Mouse (Mus musculus) adrenal gland (tissue): ENCODE data around the gene Kras.

Source experiments
- intact Hi-C: fragments of 180-260 bp; cut with DNase I; formaldehyde crosslinking; loops from one replicate; pipeline ENCODE4 v1.15.1; 2025
- long read RNA-seq, 2 experiments: library from polyadenylated mRNA; unstranded; transcript quantifications; one replicate each; pipeline ENCODE4 v2.0.0; 2020; ENCODE audit warnings: borderline replicate concordance in 1 of 2; ENCODE audit not compliant: insufficient replicate concordance in 1 of 2

Kras gene
- long read RNA-seq, experiment 1, full-length matches to known transcripts = 8 of 16 reads
- long read RNA-seq, experiment 1, partial matches to known transcripts = 5 of 16 reads
- long read RNA-seq, experiment 1, other reads (novel, unspliced or antisense) = 3 of 16 reads
- long read RNA-seq, experiment 2, full-length matches to known transcripts = 28 of 43 reads
- long read RNA-seq, experiment 2, partial matches to known transcripts = 13 of 43 reads
- long read RNA-seq, experiment 2, other reads (novel, unspliced or antisense) = 2 of 43 reads

DNA sequence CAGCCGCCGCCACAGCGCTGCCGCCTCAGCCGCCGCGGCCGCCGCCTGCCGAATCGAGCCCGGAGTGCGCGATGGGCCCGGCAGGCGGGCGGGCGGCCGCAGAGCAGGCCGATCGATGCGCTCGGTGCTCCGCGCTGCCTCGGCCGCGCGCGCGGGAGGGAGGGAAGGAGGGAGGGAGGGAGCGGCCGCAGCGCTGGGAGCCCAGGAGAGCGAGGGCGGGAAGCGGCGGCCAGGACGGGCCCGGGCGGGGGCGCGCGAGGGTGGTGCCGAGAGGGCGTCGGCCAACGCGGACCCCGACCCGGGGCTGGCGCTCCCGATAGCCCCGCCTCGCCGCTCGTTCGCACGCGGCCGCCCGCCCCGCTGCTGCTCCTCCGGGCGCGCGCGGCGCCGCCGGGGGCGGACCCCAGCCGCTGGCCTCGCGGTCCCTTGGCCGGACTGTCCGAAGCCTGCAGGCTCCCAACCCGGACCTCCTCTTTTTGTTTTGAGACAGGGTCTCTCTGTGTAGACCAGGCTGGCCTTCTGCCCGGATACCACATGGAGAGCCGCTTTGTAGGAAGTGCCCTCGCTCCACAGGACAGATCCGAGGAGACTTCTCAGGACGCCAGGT, at the start of gene Kras:
Gene Kras, minus strand, starts transcription at position 55 of the 607 bp plus-strand sequence.
- intact Hi-C loops = loop anchor here (2.0 kb wide), 1 partner anchor 91 kb away; no protein-coding TSS in a partner anchor

DNA sequence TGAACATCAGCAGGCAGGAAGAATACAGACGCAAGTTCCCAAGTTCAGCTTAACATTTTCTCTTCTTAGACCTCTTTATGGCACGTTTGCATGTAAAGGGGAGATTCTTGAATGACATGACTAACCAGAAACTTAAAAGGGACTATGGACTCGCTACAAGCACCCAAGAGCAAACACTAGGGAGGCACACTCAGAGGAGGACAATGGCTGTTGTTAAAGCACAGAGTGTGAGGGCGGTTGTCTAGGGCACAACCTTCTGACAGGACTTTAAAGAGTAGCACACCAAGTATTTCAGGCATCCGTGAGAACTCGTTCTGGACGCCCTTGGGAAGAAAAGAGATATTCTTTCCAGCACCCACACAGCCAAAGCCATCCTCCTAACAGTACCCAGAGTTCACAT, 47.6 kb upstream of the Kras start:
- intact Hi-C loops = loop anchor here (5.0 kb wide), 1 partner anchor 35 kb away; no protein-coding TSS in a partner anchor

DNA sequence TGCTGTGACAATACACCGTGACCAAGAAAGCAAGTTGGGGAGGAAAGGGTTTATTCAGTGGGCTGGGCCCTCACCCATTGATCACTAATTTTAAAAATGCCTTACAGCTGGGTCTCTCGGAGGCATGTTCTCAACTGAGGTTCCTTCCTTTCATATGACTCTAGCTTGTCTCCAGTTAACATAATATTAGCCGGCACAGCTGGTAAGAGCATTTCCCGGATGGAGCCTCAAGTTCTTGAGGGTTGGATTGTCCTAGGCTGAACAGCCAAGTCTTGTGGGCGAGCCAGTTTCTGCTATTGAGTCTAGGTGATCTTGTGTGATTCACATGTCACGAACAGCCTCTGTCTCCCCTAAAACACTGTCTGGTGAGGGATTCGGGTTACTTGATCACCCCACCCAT, 46.9 kb upstream of the Kras start:
- intact Hi-C loops = loop anchor here (5.0 kb wide), 1 partner anchor 35 kb away; no protein-coding TSS in a partner anchor

DNA sequence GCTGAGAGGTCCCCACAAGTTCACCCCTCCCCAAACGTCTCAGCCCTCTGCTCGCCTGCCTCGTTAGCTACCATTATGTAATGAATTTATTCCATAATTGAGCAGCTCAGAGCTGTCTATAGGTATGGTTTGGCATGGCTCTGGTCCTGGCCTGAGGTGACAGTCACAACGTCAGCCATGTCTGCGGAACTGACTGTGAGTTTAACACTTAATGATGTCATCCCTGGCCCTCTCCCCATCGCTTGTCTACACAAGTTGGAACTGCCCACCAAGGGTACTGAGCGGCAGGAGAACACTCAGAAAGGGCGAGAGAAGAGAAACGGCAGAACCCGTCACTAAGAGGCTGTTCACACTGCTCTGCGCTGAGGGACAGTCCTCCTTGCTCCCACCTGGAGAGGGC, 45.1 kb upstream of the Kras start:
- intact Hi-C loops = loop anchor here (5.0 kb wide), 1 partner anchor 33 kb away; no protein-coding TSS in a partner anchor

DNA sequence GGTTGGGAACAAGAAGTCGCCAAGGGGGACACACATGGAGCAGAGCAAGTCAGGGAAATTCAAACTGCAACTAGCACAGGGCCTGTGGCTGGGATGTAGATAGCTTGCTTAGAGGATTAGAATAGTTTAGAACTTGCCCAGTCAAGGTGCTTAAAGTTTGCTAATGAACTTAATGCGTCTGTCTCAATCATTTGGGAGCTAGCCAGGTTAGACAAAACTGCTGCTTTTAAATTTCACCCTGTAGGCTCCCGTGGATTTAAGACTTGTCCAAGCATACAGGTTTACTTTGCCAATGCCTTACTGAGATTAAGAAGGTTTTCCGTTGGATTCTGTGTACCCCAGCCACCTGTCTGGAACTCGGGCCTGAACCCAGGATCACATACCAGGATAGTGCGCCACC, 43.1 kb upstream of the Kras start:
- intact Hi-C loops = no loop called here

DNA sequence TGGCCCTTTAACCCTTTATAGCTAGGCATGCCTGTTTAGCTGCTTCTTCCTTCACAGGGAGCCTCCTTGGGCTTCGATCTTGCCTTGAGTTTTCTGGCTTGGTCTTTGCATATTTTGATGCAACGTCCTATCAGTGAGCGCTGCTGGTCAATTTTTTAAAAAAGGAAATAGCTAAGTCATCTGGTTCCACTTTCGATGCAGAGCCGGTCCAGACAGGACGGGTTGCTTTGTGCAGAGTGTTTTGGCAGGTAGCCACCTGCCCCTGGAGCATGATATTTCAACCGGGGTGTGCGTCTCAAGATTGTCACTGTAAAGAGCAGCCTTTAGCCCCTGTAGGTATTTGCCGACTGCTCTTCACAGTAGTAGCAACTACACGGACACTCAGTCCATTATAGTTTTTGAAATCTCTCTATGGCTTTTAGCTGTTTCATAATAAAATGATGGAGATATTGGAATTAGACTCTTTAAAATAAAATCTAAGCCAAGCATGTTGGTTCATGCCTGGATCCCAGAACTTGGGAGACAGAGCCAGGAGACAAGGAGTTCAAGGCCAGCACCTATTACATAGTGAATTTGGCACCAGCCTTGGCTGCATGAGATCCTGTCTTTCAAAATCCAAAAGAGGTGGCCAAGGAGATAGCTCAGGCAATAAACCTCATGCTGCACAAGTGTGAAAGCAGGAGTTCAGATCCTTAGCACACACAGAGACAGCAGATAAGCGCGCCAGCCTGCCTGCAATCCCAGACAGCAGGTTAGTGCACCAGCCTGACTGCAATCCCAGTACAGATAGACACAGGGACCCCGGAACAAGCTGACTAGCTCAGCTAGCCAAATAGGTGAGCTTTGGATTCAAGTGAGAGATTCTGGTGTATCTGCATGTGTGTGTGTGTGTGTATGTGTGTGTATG, 41.6 kb upstream of the Kras start:
- intact Hi-C loops = no loop called here

DNA sequence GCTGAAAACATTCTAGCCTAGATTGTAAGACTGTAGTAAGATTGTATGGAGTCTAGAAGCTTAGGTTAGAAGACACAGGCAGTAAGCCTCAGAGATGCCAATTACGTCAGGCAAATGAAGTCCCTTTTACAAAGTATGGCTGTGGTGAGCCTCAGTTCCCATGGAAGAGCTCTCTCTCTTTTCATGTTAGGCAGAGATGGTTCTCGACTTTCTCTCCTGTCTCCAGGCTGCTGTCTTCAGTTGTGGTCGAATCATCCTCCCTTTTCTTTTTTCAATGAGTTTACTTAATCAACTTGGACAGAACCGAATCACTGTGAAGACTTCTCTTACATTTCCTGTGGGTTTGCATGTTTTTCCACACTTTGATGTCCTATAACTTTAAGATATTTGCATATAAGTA, 35.6 kb upstream of the Kras start:
- intact Hi-C loops = no loop called here

DNA sequence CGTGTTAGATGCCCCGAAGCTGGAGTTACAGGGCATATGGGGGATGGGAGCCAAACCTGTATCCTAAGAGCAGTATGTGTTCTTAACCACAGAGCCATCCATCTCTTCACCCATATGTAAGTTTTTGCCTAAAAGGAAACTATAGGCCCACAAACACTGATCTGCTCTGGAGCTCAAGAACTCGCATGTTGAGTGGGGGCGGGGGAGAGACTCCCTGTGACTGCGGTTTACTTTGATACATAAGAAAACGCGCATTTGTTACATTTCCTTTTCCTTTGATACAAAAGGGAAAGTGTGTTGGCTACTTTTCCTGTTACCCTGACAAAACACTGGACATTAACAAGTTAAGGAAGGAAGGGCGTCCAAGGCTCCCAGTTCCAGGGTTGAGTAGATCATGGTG, 34.2 kb upstream of the Kras start:
- intact Hi-C loops = no loop called here

DNA sequence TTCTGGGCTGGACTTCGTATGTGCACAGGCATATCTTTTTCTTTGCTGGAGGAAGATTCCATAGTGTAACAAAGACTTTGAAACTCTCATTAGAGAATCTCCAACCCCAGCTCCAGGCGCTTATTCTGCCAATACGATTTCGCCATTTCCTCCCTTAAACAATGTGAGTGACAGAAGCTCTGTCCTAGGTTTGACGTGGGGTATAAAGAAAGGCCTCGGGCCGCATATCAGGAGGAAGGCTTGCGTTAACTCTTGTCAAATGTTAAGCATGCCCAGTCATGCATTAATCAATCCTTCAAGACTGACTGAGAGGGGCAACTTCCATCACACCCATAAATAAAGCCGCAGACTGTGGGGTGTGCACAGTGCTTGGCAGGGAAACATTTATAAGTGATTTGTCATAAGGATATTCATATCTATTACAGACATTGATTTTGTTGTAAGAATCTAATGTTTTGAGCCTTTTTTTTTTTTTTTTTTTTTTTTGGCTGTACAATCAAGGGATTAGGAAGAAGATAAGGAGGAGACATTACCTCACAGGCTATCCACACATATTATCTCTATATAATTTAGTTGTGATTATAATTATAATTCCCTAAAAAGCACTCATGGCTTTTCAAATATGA, 27.2 kb upstream of the Kras start:
- intact Hi-C loops = no loop called here

DNA sequence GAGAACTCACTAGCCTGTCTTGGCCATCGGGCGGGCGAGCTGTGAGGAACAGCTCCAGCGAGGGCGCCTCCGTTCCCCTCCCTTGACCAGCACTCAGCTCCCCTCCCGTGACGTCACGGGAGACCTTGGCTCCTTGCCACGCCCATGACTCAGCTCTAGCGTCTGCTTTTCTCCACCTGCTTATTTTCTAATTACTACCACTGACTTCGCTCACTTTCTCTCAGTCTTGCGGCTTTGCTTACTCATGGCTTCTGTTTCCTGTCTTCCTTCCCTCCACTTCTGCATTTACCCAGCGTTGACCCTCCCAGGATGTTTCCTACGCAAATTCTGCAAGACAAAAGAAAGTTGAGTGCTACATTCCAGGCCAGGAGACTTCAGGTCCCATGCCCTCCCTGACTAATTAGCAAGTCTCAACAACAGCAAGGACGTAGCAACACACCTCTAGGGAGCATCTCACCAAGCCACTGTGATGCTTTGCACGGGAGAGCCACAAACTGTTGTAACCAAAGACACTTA, 26.3 kb upstream of the Kras start:
- intact Hi-C loops = no loop called here

DNA sequence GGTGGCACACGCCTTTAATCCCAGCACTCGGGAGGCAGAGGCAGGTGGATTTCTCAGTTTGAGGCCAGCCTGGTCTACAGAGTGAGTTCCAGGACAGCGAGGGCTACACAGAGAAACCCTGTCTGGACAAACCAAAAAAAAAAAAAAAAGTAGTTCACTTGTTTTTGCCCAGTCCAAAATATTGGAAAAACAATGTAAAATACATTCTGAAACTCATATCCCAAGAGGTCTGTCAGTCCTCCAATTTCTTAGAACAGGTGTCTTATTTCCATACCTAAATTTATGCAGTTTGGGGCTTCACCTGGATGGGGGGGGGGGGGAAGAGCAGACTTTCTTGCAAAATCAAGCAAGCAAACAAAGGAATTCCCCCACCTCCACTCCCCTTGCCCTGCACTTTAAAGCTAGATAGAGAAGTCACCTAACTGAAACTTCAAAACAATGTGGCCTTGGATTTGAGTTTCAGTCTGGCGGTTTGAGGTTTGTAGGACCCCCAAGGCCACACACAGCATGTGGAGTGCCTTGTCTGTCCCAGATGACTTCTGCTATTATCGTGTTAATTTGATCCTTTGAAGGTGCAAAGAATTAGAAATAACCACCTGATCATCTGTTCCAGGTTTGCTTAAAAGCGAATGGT, 25.7 kb upstream of the Kras start:
- intact Hi-C loops = no loop called here

DNA sequence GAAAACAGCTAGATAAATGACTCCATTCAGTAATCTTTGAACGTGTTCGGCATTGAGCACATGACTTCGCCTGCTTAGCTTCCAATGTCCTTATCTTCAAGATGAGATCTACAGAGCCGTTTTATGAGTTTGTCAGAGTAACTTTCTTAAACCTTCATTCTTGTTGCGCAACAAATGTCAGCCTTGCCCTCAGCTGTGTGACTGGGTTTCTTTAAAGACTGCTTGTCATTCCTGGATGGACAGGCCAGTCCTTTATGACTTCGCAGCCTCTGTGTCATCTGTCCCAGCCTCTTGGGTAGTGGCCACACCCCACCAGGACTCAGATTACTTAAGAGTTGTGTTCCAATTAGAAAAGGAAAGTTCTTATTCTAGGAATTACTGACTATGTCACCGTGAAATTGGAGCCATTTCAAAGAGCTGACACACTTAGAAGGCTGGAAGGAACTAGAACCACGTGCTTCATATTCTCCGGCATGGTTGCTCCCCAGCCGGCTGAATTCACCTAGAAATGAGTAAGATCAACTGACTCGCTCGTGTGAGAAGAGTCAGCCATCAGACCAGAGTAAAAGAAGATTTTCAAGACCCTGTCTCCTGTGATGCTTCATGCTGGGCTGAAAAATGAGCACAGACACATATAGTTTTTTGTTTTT, 24.1 kb upstream of the Kras start:
- intact Hi-C loops = no loop called here

DNA sequence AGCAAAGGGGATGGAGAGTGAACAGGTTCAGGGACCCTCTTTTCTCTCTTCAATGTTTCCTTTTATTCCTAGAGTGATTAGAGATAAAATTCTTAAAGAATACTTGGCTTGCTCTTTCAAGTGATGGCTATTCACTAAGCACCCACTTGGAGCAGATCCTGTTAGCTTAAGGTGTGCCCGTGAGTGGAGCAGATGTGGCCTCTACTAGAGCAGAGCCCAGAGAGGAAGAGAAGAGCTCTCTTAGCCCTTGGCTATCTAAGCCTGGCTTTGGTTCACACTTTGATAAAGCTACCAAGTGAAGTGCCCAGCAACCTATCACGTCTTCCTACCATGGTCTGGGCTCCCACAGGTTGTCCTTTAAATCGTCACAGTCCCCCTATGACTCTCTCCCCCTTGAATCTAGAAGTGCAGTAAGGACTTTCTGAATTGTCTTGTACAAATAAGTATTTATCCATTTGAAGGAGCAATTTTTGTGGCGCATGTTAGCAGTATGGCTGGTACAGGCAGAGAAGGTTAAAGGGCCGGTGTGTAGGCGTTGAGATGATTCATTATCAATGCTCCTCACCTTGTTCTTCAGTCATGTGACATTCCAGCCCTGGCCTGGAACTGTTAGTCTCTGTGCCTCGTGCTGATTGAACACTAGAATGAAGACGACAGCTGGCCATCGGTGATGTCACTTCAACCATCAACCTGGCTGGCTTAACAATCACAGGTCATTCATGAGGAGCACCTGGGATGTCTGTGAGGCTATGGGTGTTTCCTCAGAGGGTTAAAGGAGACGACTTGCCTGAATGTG, 22.3 kb upstream of the Kras start:
- intact Hi-C loops = no loop called here

DNA sequence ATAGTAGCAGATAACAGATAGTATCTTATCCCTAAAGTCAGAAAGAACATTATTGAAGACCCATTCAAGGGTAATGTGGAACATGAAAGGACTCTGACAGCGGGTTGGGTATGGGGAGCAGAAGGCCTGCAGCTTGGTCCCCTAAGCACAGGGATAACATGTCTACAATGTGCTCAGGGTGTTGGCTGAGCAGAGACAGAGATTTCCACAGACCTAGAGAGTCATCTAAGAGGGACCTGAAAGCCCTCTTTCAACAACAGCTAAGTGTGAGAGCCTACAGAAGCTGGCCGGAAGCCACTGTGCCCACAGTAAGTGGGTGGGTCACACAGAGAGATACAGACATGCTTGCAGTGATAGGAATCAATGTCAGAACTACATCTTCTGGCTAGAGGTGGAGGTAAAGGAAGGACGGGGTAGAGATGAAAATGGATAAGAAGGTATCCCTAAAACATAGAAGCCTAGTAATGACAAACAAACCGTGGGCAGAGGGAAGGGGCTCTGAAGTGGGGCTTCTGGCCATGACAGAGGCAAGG, 19.3 kb upstream of the Kras start:
- intact Hi-C loops = no loop called here

DNA sequence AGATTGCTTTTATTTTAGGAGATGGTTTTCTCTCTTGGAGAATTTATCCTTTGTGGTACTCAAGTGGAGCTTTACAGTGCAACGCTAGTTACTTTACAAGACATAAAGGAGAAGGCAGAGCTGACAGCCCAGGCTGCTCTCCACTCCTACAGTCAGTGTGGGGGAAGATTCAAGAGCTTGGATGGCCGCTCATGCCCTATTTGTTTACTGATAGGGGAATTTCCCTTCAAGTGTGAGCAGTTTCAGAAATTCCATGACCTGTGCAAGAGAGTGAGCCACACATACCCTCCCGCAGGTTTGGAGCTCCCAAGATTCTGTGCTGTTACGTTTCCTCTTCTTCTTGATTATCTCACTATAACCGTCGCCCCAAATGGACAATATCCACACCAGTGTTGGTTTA, 17.7 kb upstream of the Kras start:
- intact Hi-C loops = no loop called here

DNA sequence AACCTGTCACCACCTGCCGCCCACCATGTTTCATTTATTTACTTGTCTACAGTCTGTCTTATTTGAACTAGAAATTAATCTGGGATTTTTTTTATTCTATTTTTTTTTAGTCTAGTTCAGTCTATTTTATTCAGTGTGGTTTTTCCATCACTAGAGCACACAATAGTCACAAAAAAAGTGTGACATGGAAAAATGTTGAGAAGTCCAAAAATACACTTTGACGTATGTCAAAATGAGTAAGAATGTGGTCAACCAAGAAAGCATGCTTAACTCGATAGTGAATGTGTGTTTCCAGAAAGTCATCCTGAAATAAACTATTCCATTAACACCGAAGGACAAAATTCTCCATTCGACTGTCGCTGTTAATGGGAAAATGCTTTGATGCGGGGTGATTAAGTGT, 12.3 kb upstream of the Kras start:
- intact Hi-C loops = loop anchor here (5.0 kb wide), 1 partner anchor 35 kb away; no protein-coding TSS in a partner anchor

DNA sequence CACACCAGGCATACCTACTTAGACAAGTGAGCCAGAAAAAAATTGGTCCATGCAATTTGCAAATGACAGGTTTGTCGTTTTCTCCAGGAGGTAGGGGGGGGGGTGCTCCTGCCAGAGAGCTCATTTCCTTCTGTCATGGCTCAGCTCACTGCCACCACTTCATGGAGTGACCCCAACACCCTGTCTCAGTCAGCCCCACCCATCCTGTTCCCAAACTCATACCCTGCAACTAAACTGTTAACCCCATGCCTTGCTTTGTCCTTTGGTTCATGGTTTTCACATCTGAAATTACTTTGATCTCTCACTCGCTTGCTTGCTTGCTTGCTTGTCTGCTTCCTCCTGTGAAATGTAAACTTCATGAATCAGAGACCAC, 6.6 kb upstream of the Kras start:
- intact Hi-C loops = no loop called here

DNA sequence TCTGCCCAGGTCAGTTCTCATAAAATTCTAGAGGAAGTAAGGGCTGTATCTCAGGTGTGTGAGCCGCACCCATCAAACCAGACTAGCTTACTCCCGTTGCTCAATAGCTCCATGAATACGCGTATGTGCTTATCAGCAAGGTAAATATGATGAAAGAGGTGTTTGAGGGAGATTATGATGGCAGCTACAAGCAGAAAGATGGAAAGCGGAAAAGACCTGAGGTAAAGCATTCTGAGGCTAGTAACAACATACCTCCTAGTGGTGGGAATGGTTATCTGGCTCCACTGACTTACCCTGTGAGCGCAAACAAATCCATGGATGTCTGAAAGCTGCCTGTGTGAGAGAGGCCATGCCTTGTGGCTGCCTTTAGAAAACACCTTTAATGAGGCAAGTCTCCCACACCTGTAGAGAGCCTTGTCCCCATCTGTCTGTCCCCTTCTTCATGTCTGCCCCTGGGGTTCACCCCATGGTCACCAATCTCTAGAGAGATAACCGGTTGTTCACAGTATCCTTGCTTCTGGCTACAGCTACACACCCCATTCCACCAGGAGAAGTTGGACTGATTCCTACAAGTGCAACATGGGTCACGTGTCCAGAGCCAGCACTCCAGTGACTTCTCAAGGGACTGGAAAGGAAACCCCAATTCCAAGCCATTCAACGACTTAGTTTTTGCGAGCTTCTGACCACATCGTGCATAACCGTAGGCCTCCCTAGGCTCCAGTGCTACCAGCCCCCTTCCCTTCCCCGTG, 6.1 kb upstream of the Kras start:
- intact Hi-C loops = no loop called here
